Mouse (Mus musculus): ENCODE measurements around the gene Eef1akmt3. TPM values are rescaled to one million over a fixed set of nuclear protein-coding genes. Genes with fewer than 3 reads are reported as not detected.
"Not testable (repeated sequence)": the region's sequence is repeated elsewhere in the genome, so short reads cannot be mapped to it uniquely, and the experiment has no call there.

The Eef1akmt3 gene
- polyA plus RNA-seq, 1 experiment, result 0.38 TPM

GRCm38 (mm10) chr10:127063239-127063872 is 22.0 kb upstream of the Eef1akmt3 start, which contains the start of gene Cdk4:
TSS of gene Cdk4 (plus strand) at chr10:127063534.
- WGBS, result under 1% methylated on average over 46 of the region's 46 CpGs
- Histone ChIP-seq H3K4me3 (replicated peaks; ENCODE audit: extremely low read depth, low read depth, low read length) (peak within 1 kb of the TSS; percentile 84), H3K4me1 (ENCODE audit: control insufficient read depth, insufficient read depth, low read length) (peaks cover 9% of the 10 kb centered on the region; the same call in 1 of the 2 replicates)
- no peak for TF ChIP-seq CTCF (IDR thresholded peaks at IDR 0.05; ENCODE audit: insufficient read depth, low read length)
- peak; percentile 66 for TF ChIP-seq POLR2A (IDR thresholded peaks at IDR 0.05; ENCODE audit: borderline replicate concordance, extremely low read depth, low read depth, low read length)
- DNase-seq, result peak; percentile 95

- TF ChIP-seq POLR2A (IDR thresholded peaks at IDR 0.05; ENCODE audit: borderline replicate concordance, extremely low read depth, low read depth, low read length), result no peak
- TF ChIP-seq CTCF (IDR thresholded peaks at IDR 0.05; ENCODE audit: insufficient read depth, low read length), result no peak
- WGBS, result 57% methylated on average over 5 of the region's 5 CpGs
- peaks cover 9% of the 10 kb centered on the region; the same call in 1 of the 2 replicates for H3K4me1 ChIP-seq (ENCODE audit: control insufficient read depth, insufficient read depth, low read length)
- no peak overlapping the region for H3K4me3 ChIP-seq (replicated peaks; ENCODE audit: extremely low read depth, low read depth, low read length)
- DNase-seq, result no peak
Measured at GRCm38 (mm10) chr10:127062503-127062902, 21.2 kb upstream of the Eef1akmt3 start.

GRCm38 (mm10) chr10:127062101-127062500 is 20.8 kb upstream of the Eef1akmt3 start:
- 73% methylated on average over 4 of the region's 4 CpGs for WGBS
- not testable (repeated sequence) for H3K4me1 ChIP-seq (ENCODE audit: control insufficient read depth, insufficient read depth, low read length); H3K4me3 ChIP-seq (replicated peaks; ENCODE audit: extremely low read depth, low read depth, low read length); DNase-seq

GRCm38 (mm10) chr10:127061513-127061912 is 20.2 kb upstream of the Eef1akmt3 start:
- TF ChIP-seq POLR2A (IDR thresholded peaks at IDR 0.05; ENCODE audit: borderline replicate concordance, extremely low read depth, low read depth, low read length) (no peak), CTCF (IDR thresholded peaks at IDR 0.05; ENCODE audit: insufficient read depth, low read length) (no peak)
- H3K4me3 ChIP-seq (replicated peaks; ENCODE audit: extremely low read depth, low read depth, low read length), result no peak overlapping the region
- DNase-seq, result no peak
- H3K4me1 ChIP-seq (ENCODE audit: control insufficient read depth, insufficient read depth, low read length), result peaks cover 9% of the 10 kb centered on the region; the same call in 1 of the 2 replicates
- WGBS, result 82% methylated on average over 2 of the region's 2 CpGs

GRCm38 (mm10) chr10:127061085-127061484 is 19.8 kb upstream of the Eef1akmt3 start:
- TF ChIP-seq POLR2A (IDR thresholded peaks at IDR 0.05; ENCODE audit: borderline replicate concordance, extremely low read depth, low read depth, low read length) (no peak), CTCF (IDR thresholded peaks at IDR 0.05; ENCODE audit: insufficient read depth, low read length) (no peak)
- H3K4me3 ChIP-seq (replicated peaks; ENCODE audit: extremely low read depth, low read depth, low read length), result no peak overlapping the region
- DNase-seq, result no peak
- peaks cover 9% of the 10 kb centered on the region; the same call in 1 of the 2 replicates for H3K4me1 ChIP-seq (ENCODE audit: control insufficient read depth, insufficient read depth, low read length)
- WGBS, result 67% methylated on average over 5 of the region's 5 CpGs

GRCm38 (mm10) chr10:127059968-127060916 is 18.9 kb upstream of the Eef1akmt3 start, which contains the start of gene March9:
TSS of gene March9 (minus strand) at chr10:127060184.
- 2% methylated on average over 47 of the region's 72 CpGs for WGBS
- no peak for TF ChIP-seq CTCF (IDR thresholded peaks at IDR 0.05; ENCODE audit: insufficient read depth, low read length)
- no peak for TF ChIP-seq POLR2A (IDR thresholded peaks at IDR 0.05; ENCODE audit: borderline replicate concordance, extremely low read depth, low read depth, low read length)
- Histone ChIP-seq H3K4me1 (ENCODE audit: control insufficient read depth, insufficient read depth, low read length) (peaks cover 9% of the 10 kb centered on the region; the same call in 1 of the 2 replicates), H3K4me3 (replicated peaks; ENCODE audit: extremely low read depth, low read depth, low read length) (peak within 1 kb of the TSS; percentile 57)
- peak; percentile 76 for DNase-seq

GRCm38 (mm10) chr10:127059174-127059967 is 18.1 kb upstream of the Eef1akmt3 start:
- WGBS, result 1% methylated on average over 77 of the region's 92 CpGs

GRCm38 (mm10) chr10:127058708-127059107 is 17.4 kb upstream of the Eef1akmt3 start:
- TF ChIP-seq CTCF (IDR thresholded peaks at IDR 0.05; ENCODE audit: insufficient read depth, low read length) (no peak), POLR2A (IDR thresholded peaks at IDR 0.05; ENCODE audit: borderline replicate concordance, extremely low read depth, low read depth, low read length) (no peak)
- H3K4me1 ChIP-seq (ENCODE audit: control insufficient read depth, insufficient read depth, low read length), result 0 out of 2 replicates have a peak, but pooled peaks cover 2% of the 10 kb centered on the region
- 8% methylated on average over 8 of the region's 8 CpGs for WGBS

More at GRCm38 (mm10) chr10:127059174-127059967, 18.1 kb upstream of the Eef1akmt3 start:
- H3K4me1 ChIP-seq (ENCODE audit: control insufficient read depth, insufficient read depth, low read length), result peaks cover 4% of the 10 kb centered on the region; the same call in 1 of the 2 replicates
- DNase-seq, result no peak
- TF ChIP-seq CTCF (IDR thresholded peaks at IDR 0.05; ENCODE audit: insufficient read depth, low read length), result no peak
- TF ChIP-seq POLR2A (IDR thresholded peaks at IDR 0.05; ENCODE audit: borderline replicate concordance, extremely low read depth, low read depth, low read length), result no peak
- peak overlapping the region; percentile 53 for H3K4me3 ChIP-seq (replicated peaks; ENCODE audit: extremely low read depth, low read depth, low read length)

GRCm38 (mm10) chr10:127058161-127058560 is 16.8 kb upstream of the Eef1akmt3 start:
- WGBS, result under 1% methylated on average over 9 of the region's 9 CpGs
- H3K4me3 ChIP-seq (replicated peaks; ENCODE audit: extremely low read depth, low read depth, low read length), result no peak overlapping the region
- peak; percentile 74 for DNase-seq
- 0 out of 2 replicates have a peak, but pooled peaks cover 2% of the 10 kb centered on the region for H3K4me1 ChIP-seq (ENCODE audit: control insufficient read depth, insufficient read depth, low read length)
- TF ChIP-seq POLR2A (IDR thresholded peaks at IDR 0.05; ENCODE audit: borderline replicate concordance, extremely low read depth, low read depth, low read length) (no peak), CTCF (IDR thresholded peaks at IDR 0.05; ENCODE audit: insufficient read depth, low read length) (peak; percentile 93)

More at GRCm38 (mm10) chr10:127058708-127059107, 17.4 kb upstream of the Eef1akmt3 start:
- H3K4me3 ChIP-seq (replicated peaks; ENCODE audit: extremely low read depth, low read depth, low read length), result peak overlapping the region; percentile 9
- no peak for DNase-seq

All from lung, adult 2 months (tissue).